Mouse (Mus musculus) embryonic fibroblast, embryonic 13.5 days (primary cell): ENCODE measurements around the gene Fam76a.

Experiments
- CTCF ChIP-seq: IDR thresholded peaks from 2 replicates; pipeline ENCODE4 v1.5.1; 2011; ENCODE audit warnings: mild to moderate bottlenecking, control low read depth, low read length, moderate library complexity, borderline replicate concordance; ENCODE audit not compliant: insufficient read depth
- POLR2A ChIP-seq: IDR thresholded peaks from 2 replicates; pipeline ENCODE4 v1.6.1; 2011; ENCODE audit warnings: low read depth, mild to moderate bottlenecking, control low read depth, low read length, moderate library complexity

DNA sequence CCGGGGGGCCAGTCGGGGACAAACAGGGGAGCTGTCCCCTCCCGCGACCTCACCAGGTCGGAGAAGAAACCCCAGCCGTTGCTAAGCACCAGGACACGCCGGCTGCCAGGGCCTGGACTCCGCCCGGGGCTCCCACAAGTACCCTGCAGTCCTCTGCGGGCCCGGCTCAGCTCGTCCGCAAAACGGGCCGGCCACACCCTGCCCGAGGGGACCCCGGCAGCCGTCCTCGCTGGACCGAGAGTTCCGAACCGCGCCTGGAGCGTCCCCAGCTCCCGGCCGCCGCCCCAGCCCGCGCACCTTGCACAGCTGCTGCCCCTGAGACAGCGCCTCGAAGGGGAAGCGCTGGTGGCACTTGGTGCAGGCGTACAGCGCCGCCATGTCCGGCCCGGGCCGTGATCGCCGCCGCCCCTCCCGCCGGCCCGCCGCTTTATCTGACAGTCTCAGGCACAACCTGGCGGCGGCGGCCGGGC, 262 bp downstream of the Fam76a start:
- TF ChIP-seq CTCF (no peak), POLR2A (peak; percentile 57)
